Mouse (Mus musculus) kidney, postnatal 0 days (tissue): ENCODE measurements around the gene Itgam. TPM values are rescaled to one million over a fixed set of nuclear protein-coding genes. Genes with fewer than 3 reads are reported as not detected.
"Not testable (repeated sequence)": the region's sequence is repeated elsewhere in the genome, so short reads cannot be mapped to it uniquely, and the experiment has no call there.

Experiments
- ATAC-seq: fragments of 200-750 bp; cut with Nextera tagmentation; replicated peaks from 2 replicates; pipeline ENCODE4 v1.8.0; 2017; ENCODE audit warnings: low read depth, moderate number of reproducible peaks, moderate TSS enrichment, moderate library complexity; ENCODE audit not compliant: low FRiP score
- DNase-seq: peaks from one replicate; pipeline ENCODE4 v3.0.0-alpha.2; 2016; ENCODE audit warnings: low spot score
- H3K27ac ChIP-seq: fragments of 300-500 bp; sonication (generic); 2 replicates; pipeline ENCODE4 v1.5.1; 2014; ENCODE audit warnings: mild to moderate bottlenecking
- H3K27me3 ChIP-seq: fragments of 300-500 bp; sonication (generic); 2 replicates; pipeline ENCODE4 v1.6.1; 2014; ENCODE audit warnings: low read length, mixed read lengths; ENCODE audit not compliant: insufficient read depth
- H3K36me3 ChIP-seq: fragments of 300-500 bp; sonication (generic); 2 replicates; pipeline ENCODE4 v1.6.1; 2014; ENCODE audit warnings: low read length, mixed read lengths; ENCODE audit not compliant: insufficient read depth
- H3K4me1 ChIP-seq: fragments of 300-500 bp; sonication (generic); replicated peaks from 2 replicates; pipeline ENCODE4 v1.6.1; 2014; ENCODE audit warnings: antibody characterized with exemption, low read length, mixed read lengths; ENCODE audit not compliant: insufficient read depth
- H3K4me2 ChIP-seq: fragments of 300-500 bp; sonication (generic); 2 replicates; pipeline ENCODE4 v1.6.1; 2014; ENCODE audit warnings: mild to moderate bottlenecking, low read length, moderate library complexity, mixed read lengths
- H3K4me3 ChIP-seq: fragments of 300-500 bp; sonication (generic); replicated peaks from 2 replicates; pipeline ENCODE4 v1.5.1; 2014; ENCODE audit warnings: low read depth, low read length
- H3K9ac ChIP-seq: fragments of 300-500 bp; sonication (generic); 2 replicates; pipeline ENCODE4 v1.6.1; 2014; ENCODE audit warnings: low read depth, low read length
- H3K9me3 ChIP-seq: fragments of 300-500 bp; sonication (generic); replicated peaks from 2 replicates; pipeline ENCODE4 v1.6.1; 2016; ENCODE audit warnings: low read length, inconsistent platforms, mixed read lengths
- CTCF ChIP-seq: IDR thresholded peaks from 2 replicates; pipeline ENCODE4 v1.5.1; 2016; ENCODE audit warnings: antibody characterized with exemption, low read depth, mild to moderate bottlenecking, moderate library complexity
- WGBS: fragments of 180-500 bp; shearing (Covaris S2); extraction: QIAGEN DNeasy Blood & Tissue Kit; methylation state at CpG from one replicate; pipeline ENCODE4 v1.1.7; 2014; 5-methylcytosine and 5-hydroxymethylcytosine counted together
- polyA plus RNA-seq: library from polyadenylated mRNA; unstranded; fragments of >200 nt; fragmentation: Nextera tagmentation; extraction: Ambion mirVana; gene quantifications from 2 replicates; pipeline ENCODE4 v1.2.1, GENCODE M21; 2015

Gene Itgam
- polyA plus RNA-seq, 1 experiment from 2014 or later: 0.79 TPM

DNA sequence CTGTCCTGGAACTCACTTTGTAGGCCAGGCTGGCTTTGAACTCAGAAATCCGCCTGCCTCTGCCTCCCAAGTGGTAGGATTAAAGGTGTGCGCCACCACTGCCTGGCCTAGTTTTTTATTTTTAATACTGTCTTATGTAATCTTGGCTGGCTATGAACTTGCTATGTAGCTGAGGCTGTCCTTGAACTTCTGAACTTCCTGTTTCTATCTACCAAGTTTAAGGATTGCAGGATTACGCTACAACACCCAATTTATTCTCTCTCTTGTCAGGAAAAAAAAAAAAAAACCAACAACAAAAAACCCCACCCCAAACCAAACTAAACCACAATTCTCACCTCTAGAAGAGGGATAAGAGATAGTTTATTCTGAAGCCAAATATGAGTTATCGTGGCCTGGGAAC, 28.8 kb upstream of the Itgam start:
- no peaks in the 10 kb centered on the region for H3K4me1 ChIP-seq
- H3K9me3 ChIP-seq: no peaks in the 10 kb centered on the region
- no peak for DNase-seq
- no peaks in the 10 kb centered on the region for H3K27me3 ChIP-seq
- H3K4me2 ChIP-seq: no peak overlapping the region
- H3K36me3 ChIP-seq: no peaks in the 10 kb centered on the region
- ATAC-seq: no peak
- no peak overlapping the region for H3K27ac ChIP-seq
- H3K4me3 ChIP-seq: no peak overlapping the region
- no peak for TF ChIP-seq CTCF
- WGBS: 89% methylated on average over 4 of the region's 4 CpGs
- no peak overlapping the region for H3K9ac ChIP-seq

DNA sequence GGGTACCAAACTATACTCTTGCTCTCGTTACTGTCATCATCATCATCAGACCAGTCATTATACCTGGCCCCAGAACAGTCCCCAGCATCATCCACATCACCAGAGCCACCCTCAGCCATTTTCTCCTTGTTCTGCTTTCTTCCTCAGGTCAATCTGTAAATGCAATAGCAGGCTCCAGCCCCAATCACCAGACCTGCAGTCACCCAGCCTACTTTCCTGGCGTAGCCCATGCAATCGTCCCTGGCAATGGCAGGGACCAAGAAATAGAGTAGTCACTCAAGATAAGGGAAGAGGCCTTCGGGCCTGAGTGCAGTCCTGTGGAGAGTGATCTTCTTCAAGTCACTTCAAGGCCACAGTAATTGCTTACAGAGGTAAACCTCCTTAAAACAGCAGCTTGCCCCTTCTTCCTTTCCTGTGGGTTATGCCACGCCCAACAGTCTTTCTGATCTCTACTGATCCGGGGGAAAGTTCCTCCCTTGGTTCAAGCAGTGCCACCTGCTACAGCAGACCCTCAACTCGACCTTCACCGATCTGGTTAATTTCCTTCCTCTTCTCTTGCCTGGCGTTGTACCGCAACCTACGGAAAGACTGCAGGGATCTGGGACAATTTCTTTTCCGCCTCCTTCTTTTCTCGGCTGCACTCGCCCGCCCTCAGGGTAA, 20.1 kb upstream of the Itgam start:
- H3K4me3 ChIP-seq, H3K4me2 ChIP-seq, ATAC-seq, H3K9ac ChIP-seq, H3K9me3 ChIP-seq, H3K27me3 ChIP-seq, DNase-seq, H3K27ac ChIP-seq, H3K36me3 ChIP-seq, H3K4me1 ChIP-seq: not testable (repeated sequence)
- WGBS: 75% methylated on average over 14 of the region's 15 CpGs

DNA sequence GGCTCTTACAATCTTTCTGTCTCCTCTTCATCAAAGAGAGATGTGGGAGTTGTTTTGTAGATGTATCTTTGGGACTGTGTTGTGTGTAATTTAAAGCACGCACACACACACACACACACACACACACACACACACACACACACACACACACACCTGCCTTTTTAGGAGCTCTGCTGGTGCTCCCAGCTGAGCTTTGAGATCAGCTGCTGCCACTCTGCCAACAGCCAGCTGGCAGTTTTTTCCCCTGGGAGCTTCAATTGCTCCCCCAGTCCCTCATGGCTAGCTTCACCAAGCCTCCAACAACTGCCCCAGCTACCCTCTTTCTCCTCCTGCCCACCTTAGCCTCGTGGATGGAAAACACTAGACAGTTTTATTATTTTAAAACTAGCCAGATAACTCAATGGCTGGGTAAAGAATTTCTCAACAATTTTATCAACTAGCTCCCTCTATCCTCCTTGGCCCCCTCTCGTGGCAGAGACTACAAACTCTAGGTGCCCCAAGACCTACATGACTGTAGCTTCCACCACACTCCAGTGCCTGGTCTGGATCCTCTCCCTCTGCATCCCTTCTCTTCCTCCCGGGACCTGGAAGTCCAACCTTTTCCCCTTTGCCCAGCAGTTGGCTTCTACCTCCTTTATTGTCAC, 18.2 kb upstream of the Itgam start:
- no peaks in the 10 kb centered on the region for H3K9me3 ChIP-seq
- TF ChIP-seq CTCF: no peak
- ATAC-seq (no peak), DNase-seq (no peak)
- H3K4me3 ChIP-seq: no peak overlapping the region
- no peak overlapping the region for H3K27ac ChIP-seq
- H3K27me3 ChIP-seq: no peaks in the 10 kb centered on the region
- no peak overlapping the region for H3K9ac ChIP-seq
- 60% methylated on average over 4 of the region's 4 CpGs for WGBS
- no peak overlapping the region for H3K4me2 ChIP-seq
- no peaks in the 10 kb centered on the region for H3K36me3 ChIP-seq
- no peaks in the 10 kb centered on the region for H3K4me1 ChIP-seq

DNA sequence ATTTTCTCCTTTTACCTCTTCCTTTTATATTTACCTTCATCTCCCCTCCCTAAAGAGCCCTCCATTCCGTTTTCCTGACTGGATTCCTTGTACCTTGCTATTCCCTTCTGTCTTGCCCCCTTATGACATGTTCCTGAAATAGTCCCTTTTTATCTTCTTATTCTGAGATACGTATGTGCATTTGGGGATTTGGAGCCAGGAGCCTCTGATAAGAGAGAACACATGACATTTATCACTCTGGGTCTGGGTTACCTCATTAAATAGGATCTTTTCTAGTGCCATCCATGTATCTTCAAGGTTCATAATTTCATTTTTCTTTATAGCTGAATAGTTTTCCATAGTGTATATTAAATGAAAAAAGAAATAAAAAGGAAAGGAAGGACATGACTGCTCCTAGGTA, 16.8 kb upstream of the Itgam start:
- 74% methylated on average over 2 of the region's 2 CpGs for whole genome bisulfite sequencing

DNA sequence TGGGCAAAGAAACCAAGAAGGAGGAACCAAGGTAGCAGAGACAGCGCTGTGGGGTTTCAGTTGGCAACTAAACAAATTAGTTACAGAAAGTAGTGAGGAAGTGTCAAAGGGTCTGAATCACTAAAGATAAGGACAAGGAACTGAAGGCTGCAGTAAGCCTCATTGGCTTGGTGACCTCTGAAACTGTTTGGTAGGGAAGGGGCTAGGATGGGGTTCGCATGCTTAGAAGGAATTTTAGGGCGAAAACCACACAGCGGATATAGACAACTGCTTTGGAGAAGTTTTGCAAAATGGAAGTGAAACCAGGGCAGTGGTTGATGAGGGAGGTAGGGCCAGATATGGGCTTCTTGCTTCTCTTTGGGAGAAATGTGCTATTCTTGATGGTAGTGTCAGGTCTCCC, 13.6 kb upstream of the Itgam start:
- Histone ChIP-seq H3K9me3 (no peaks in the 10 kb centered on the region), H3K4me3 (no peak overlapping the region), H3K4me1 (no peaks in the 10 kb centered on the region), H3K9ac (no peak overlapping the region), H3K27me3 (no peaks in the 10 kb centered on the region), H3K36me3 (no peaks in the 10 kb centered on the region), H3K27ac (no peak overlapping the region), H3K4me2 (no peak overlapping the region)
- DNase-seq (no peak), ATAC-seq (no peak)
- no peak for TF ChIP-seq CTCF
- WGBS: 87% methylated on average over 4 of the region's 4 CpGs

More for the DNA sequence above, 16.8 kb upstream of the Itgam start:
- H3K4me3 ChIP-seq: no peak overlapping the region
- ATAC-seq: no peak
- H3K4me1 ChIP-seq: no peaks in the 10 kb centered on the region
- no peak overlapping the region for H3K9ac ChIP-seq
- H3K9me3 ChIP-seq: no peaks in the 10 kb centered on the region
- H3K4me2 ChIP-seq: no peak overlapping the region
- H3K27me3 ChIP-seq: no peaks in the 10 kb centered on the region
- no peaks in the 10 kb centered on the region for H3K36me3 ChIP-seq
- no peak overlapping the region for H3K27ac ChIP-seq
- no peak for TF ChIP-seq CTCF
- no peak for DNase-seq

DNA sequence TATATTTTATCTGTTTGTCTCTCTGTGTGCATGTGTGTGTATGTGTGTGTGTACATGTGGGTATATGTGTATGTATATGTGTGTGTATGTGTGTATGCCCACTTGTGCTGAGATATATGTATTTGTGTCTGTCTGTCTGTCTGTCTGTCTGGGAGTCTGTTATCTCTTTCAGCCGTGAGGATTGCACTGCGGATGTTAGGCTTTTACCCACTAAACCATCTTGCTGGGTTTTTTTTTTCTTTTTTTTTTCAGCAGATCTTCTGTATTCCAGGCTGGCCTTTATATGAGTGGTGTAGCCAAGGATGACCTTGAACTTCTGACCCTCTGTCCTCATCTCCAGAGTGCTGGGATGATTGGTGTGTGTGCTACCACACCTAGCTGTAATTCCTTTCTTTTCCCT, 13.2 kb upstream of the Itgam start:
- H3K27ac ChIP-seq: no peak overlapping the region
- H3K4me2 ChIP-seq: no peak overlapping the region
- 93% methylated on average over 2 of the region's 2 CpGs for WGBS
- DNase-seq (no peak), ATAC-seq (no peak)
- H3K4me1 ChIP-seq: no peaks in the 10 kb centered on the region
- no peak for TF ChIP-seq CTCF
- no peaks in the 10 kb centered on the region for H3K36me3 ChIP-seq
- no peaks in the 10 kb centered on the region for H3K27me3 ChIP-seq
- H3K9me3 ChIP-seq: no peaks in the 10 kb centered on the region
- no peak overlapping the region for H3K4me3 ChIP-seq
- no peak overlapping the region for H3K9ac ChIP-seq
